8 mouse cellular contexts compared by ENCODE assay signal in the genomic region with DNA sequence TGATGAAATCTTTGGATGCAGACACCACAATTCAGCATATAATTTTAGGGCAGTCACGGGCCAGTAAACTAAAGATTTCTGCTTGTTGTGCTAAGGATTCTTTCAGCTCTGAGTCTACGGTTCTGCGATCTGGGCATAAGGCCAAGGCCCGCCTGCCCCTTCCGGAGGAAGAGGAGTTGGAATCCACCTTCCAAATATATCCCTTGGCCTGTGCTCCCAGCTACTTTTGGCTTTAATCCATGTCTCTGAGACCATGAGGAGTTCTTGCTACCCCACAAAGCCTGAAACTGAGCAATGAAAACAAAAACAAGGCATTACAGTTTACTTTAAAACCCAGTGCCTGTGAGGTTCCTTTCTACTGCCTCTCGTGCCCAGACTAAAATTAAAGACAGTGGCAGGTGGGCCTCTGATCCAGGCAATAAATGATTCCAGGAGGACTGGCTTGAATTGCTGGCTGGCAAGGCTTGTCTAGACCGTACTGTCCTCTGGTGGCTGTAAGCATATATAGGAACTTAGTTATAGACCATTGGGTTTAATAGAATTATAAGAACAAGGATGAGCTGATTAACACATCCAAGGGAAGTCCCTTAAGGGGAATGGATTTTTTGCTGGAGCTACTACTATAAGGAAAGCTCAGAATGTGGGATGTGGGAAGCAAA.
DNase-seq lines count a peak whose midpoint lies in the region; ATAC-seq and TF ChIP-seq lines count a peak whose summit lies in the region.
"Had no signal": no experiment of that assay in that cellular context is flagged by ENCODE, and none has a peak within 500 bp of the region (broad histone marks: within the 10 kb centered on the region; RNA-seq: fewer than 3 reads in every experiment).

No protein-coding gene starts in this region.

- H3K9me3 ChIP-seq in heart, embryonic 14.5 days (ENCODE audit: control insufficient read depth, low read length) = no peaks in the 10 kb centered on the region
- H3K9me3 ChIP-seq in liver, postnatal 0 days (ENCODE audit: low read length) = no peaks in the 10 kb centered on the region

- DNase-seq in right cerebral cortex, postnatal 10 days (ENCODE audit: low spot score in 2 of 2) = peak; percentile 24 to 28
- no peak for DNase-seq in right cerebral cortex, adult 18-20 months
- peak; percentile 66 to 71 for DNase-seq in cerebellum, postnatal 14 days
- peak; percentile 13 for DNase-seq in liver, postnatal 0 days
- no peak for DNase-seq in layer of hippocampus, adult 9-11 months

- no peak overlapping the region for H3K9ac ChIP-seq in heart, embryonic 14.5 days (ENCODE audit: low read length)
- H3K9ac ChIP-seq in liver, postnatal 0 days (replicated peaks) = no peak overlapping the region
- H3K9ac ChIP-seq: liver, embryonic 14.5 days had no signal

- peak overlapping the region; percentile 23 for H3K4me2 ChIP-seq in heart, embryonic 14.5 days (ENCODE audit: low read length)
- no peak overlapping the region for H3K4me2 ChIP-seq in liver, postnatal 0 days (ENCODE audit: low read depth, low read length)

- no peak for TF ChIP-seq EP300 in liver, postnatal 0 days (IDR thresholded peaks at IDR 0.05; ENCODE audit: low read depth)

- ATAC-seq in heart, embryonic 14.5 days (ENCODE audit: insufficient number of reproducible peaks, insufficient read depth, low FRiP score, low read depth) = peak; percentile 72
- no peak for ATAC-seq in liver, postnatal 0 days
- ATAC-seq in monocyte, adult 5-6 weeks (replicated peaks; ENCODE audit: insufficient number of reproducible peaks, low FRiP score, low TSS enrichment, poor library complexity, severe bottlenecking) = no peak

- H3K36me3 ChIP-seq in heart, embryonic 14.5 days (ENCODE audit: control insufficient read depth, insufficient read depth, low read length) = no peaks in the 10 kb centered on the region
- H3K36me3 ChIP-seq in liver, postnatal 0 days (replicated peaks; ENCODE audit: insufficient read depth, low read length) = no peaks in the 10 kb centered on the region

- no peaks in the 10 kb centered on the region for H3K27me3 ChIP-seq in heart, embryonic 14.5 days (ENCODE audit: control insufficient read depth, insufficient read depth, low read length)
- no peaks in the 10 kb centered on the region for H3K27me3 ChIP-seq in liver, postnatal 0 days (ENCODE audit: insufficient read depth, low read length)

- no peak overlapping the region for H3K4me3 ChIP-seq in heart, embryonic 14.5 days (ENCODE audit: control insufficient read depth in 1 of 2, insufficient read depth in 1 of 2, low read depth in 1 of 2, low read length in 2 of 2)
- no peak overlapping the region for H3K4me3 ChIP-seq in liver, postnatal 0 days (ENCODE audit: low read depth, low read length)

- TF ChIP-seq CTCF in liver, postnatal 0 days (IDR thresholded peaks at IDR 0.05; ENCODE audit: low read depth) = 0 out of 2 replicates have a peak, but pooled peaks have one; percentile 11

- peak overlapping the region; percentile 67 to 80 for H3K27ac ChIP-seq in heart, embryonic 14.5 days (replicated peaks in 1 of 2; ENCODE audit: control insufficient read depth in 1 of 2, insufficient read depth in 1 of 2, low read depth in 2 of 2, low read length in 2 of 2)
- H3K27ac ChIP-seq in liver, postnatal 0 days (ENCODE audit: low read depth) = no peak overlapping the region
- H3K27ac ChIP-seq: liver, embryonic 14.5 days had no signal

- WGBS in heart, embryonic 14.5 days = 37% methylated on average over 7 of the region's 7 CpGs
- 63% methylated on average over 7 of the region's 7 CpGs for WGBS in liver, postnatal 0 days (ENCODE audit: insufficient replicate concordance)

- peaks cover 2 to 5% of the 10 kb centered on the region in 2 experiments; a peak in 1 of 4 replicates for H3K4me1 ChIP-seq in heart, embryonic 14.5 days (ENCODE audit: control insufficient read depth in 2 of 2, insufficient read depth in 2 of 2, low read length in 2 of 2)
- H3K4me1 ChIP-seq in liver, postnatal 0 days (ENCODE audit: insufficient read depth) = no peaks in the 10 kb centered on the region

Comparison
In these comparisons a context has a peak if more than half of its experiments do, and no peak if none do; other contexts are left out.
1. DNase-seq: peak in right cerebral cortex, postnatal 10 days (2 of 2), cerebellum, postnatal 14 days (2 of 2) and liver, postnatal 0 days (single experiment); none in right cerebral cortex, adult 18-20 months (single experiment) and layer of hippocampus, adult 9-11 months (single experiment).